ENCODE assay signal across 8 mouse cellular contexts in genomic region chr12:76324679-76325431, GRCm38 (mm10). TPM values are rescaled to one million over a fixed set of nuclear protein-coding genes. Genes with fewer than 3 reads are reported as not detected.
DNase-seq lines count a peak whose midpoint lies in the region; ATAC-seq lines count a peak whose summit lies in the region.

Akap5 (plus strand) TSS chr12:76324891.

- peak within 1 kb of the TSS; percentile 76 for H3K4me2 ChIP-seq in midbrain, embryonic 16.5 days (ENCODE audit: low read length)
- H3K4me2 ChIP-seq in stomach, embryonic 14.5 days (replicated peaks; ENCODE audit: low read depth, low read length), result peak within 1 kb of the TSS; percentile 87

- no peaks in the 10 kb centered on the region for H3K27me3 ChIP-seq in midbrain, embryonic 16.5 days (ENCODE audit: control insufficient read depth, insufficient read depth, low read depth, low read length)
- no peaks in the 10 kb centered on the region for H3K27me3 ChIP-seq in stomach, embryonic 14.5 days (ENCODE audit: control insufficient read depth, insufficient read depth, low read length)

- peaks cover 11% of the 10 kb centered on the region; the same call in 1 of the 2 replicates for H3K4me1 ChIP-seq in midbrain, embryonic 16.5 days (ENCODE audit: control insufficient read depth, insufficient read depth, low read length)
- no peaks in the 10 kb centered on the region for H3K4me1 ChIP-seq in stomach, embryonic 14.5 days (ENCODE audit: control insufficient read depth, insufficient read depth, low read length)

- ATAC-seq in midbrain, embryonic 16.5 days, result peak; percentile 99
- peak; percentile 92 for ATAC-seq in stomach, embryonic 14.5 days (ENCODE audit: insufficient number of reproducible peaks, insufficient read depth, low FRiP score, low read depth)

- H3K27ac ChIP-seq in midbrain, embryonic 16.5 days (ENCODE audit: low read length), result peak within 1 kb of the TSS; percentile 78
- no peak within 1 kb of the TSS for H3K27ac ChIP-seq in stomach, embryonic 14.5 days (ENCODE audit: low read length)

- H3K9ac ChIP-seq in midbrain, embryonic 16.5 days (ENCODE audit: low read depth, low read length), result peak within 1 kb of the TSS; percentile 74
- peak within 1 kb of the TSS; percentile 41 for H3K9ac ChIP-seq in stomach, embryonic 14.5 days (replicated peaks; ENCODE audit: low read depth, low read length)

- H3K9me3 ChIP-seq in midbrain, embryonic 16.5 days (replicated peaks; ENCODE audit: control insufficient read depth, low read length, poor library complexity, severe bottlenecking), result no peaks in the 10 kb centered on the region
- H3K9me3 ChIP-seq in stomach, embryonic 14.5 days (ENCODE audit: control insufficient read depth, low read depth, low read length), result no peaks in the 10 kb centered on the region

- peak within 1 kb of the TSS; percentile 63 for H3K4me3 ChIP-seq in midbrain, embryonic 16.5 days (ENCODE audit: low read depth, low read length)
- peak within 1 kb of the TSS; percentile 55 for H3K4me3 ChIP-seq in stomach, embryonic 14.5 days (ENCODE audit: low read depth, low read length)

- intact Hi-C loops in heart, postnatal 25 days (cut with DNase I), result no loop called here

- H3K36me3 ChIP-seq in midbrain, embryonic 16.5 days (ENCODE audit: control insufficient read depth, insufficient read depth, low read length), result peaks cover 5% of the 10 kb centered on the region; the same call in 1 of the 2 replicates
- H3K36me3 ChIP-seq in stomach, embryonic 14.5 days (ENCODE audit: control insufficient read depth, insufficient read depth, low read length), result peaks cover 7% of the 10 kb centered on the region

- DNase-seq in heart, adult 11 months, result peak; percentile 97
- DNase-seq in heart, postnatal 25 days (ENCODE audit: low spot score), result no peak
- DNase-seq in cerebellum, postnatal 25 days, result peak; percentile 67 to 82
- peak; percentile 63 to 67 for DNase-seq in frontal cortex, postnatal 36 days (ENCODE audit: low spot score in 2 of 2)
- DNase-seq in induced T-regulatory cell, adult 2 months (ENCODE audit: low read depth), result peak; percentile 68
- peak; percentile 76 for DNase-seq in liver

- under 1% methylated on average over 48 of the region's 53 CpGs for WGBS in midbrain, embryonic 16.5 days
- WGBS in stomach, embryonic 14.5 days, result 2% methylated on average over 53 of the region's 53 CpGs

RNA-seq across cellular contexts. Expression of gene Akap5, which starts in this region (rescaled TPM):
- total RNA-seq in heart, postnatal 25 days (2021), result 1 to 10 TPM; 2.1 to 2.7 TPM
- 10.6 and 11.6 TPM in 2 replicates for polyA plus RNA-seq in midbrain, embryonic 16.5 days (2015; fragmentation: Nextera tagmentation; extraction: Ambion mirVana)
- polyA plus RNA-seq in stomach, embryonic 14.5 days (2014; fragmentation: Nextera tagmentation; extraction: Ambion mirVana), result 7.2 and 7.5 TPM in 2 replicates
